Mouse (Mus musculus) ES-Bruce4 (cell line): ENCODE measurements around the gene Kcnd3. TPM values are rescaled to one million over a fixed set of nuclear protein-coding genes. Genes with fewer than 3 reads are reported as not detected.

Experiments
- H3K27ac ChIP-seq: 2 replicates; pipeline ENCODE4 v1.5.1; 2012; ENCODE audit warnings: low read length, inconsistent platforms; ENCODE audit not compliant: insufficient read depth
- H3K27me3 ChIP-seq: 2 replicates; pipeline ENCODE4 v1.6.1; 2012; ENCODE audit warnings: mild to moderate bottlenecking, low read length, inconsistent platforms; ENCODE audit not compliant: control insufficient read depth, poor library complexity, insufficient read depth, severe bottlenecking
- H3K36me3 ChIP-seq: 2 replicates; pipeline ENCODE4 v1.6.1; 2012; ENCODE audit warnings: inconsistent platforms, mild to moderate bottlenecking, low read length, moderate library complexity; ENCODE audit not compliant: control insufficient read depth, poor library complexity, insufficient read depth, severe bottlenecking
- H3K4me1 ChIP-seq: one replicate; pipeline ENCODE4 v1.8.1; 2011; ENCODE audit warnings: low read length; ENCODE audit not compliant: control insufficient read depth, insufficient read depth
- H3K4me3 ChIP-seq: 2 replicates; pipeline ENCODE4 v1.5.1; 2011; ENCODE audit warnings: low read depth, mild to moderate bottlenecking, low read length
- H3K9ac ChIP-seq: 2 replicates; pipeline ENCODE4 v1.6.1; 2012; ENCODE audit warnings: low read depth, mild to moderate bottlenecking, inconsistent platforms; ENCODE audit not compliant: poor library complexity, severe bottlenecking
- H3K9me3 ChIP-seq: replicated peaks from 2 replicates; pipeline ENCODE4 v1.6.1; 2012; ENCODE audit warnings: mild to moderate bottlenecking, low read length, inconsistent platforms; ENCODE audit not compliant: control insufficient read depth, poor library complexity, insufficient read depth, severe bottlenecking
- CTCF ChIP-seq: IDR thresholded peaks from one replicate; pipeline ENCODE4 v1.8.1; 2011; ENCODE audit warnings: low read depth, low read length
- EP300 ChIP-seq: IDR thresholded peaks from 2 replicates; pipeline ENCODE4 v1.6.1; 2011; ENCODE audit warnings: low read depth, low read length; ENCODE audit not compliant: insufficient read depth
- POLR2A ChIP-seq: IDR thresholded peaks from one replicate; pipeline ENCODE4 v1.8.1; 2011; ENCODE audit warnings: low read length; ENCODE audit not compliant: insufficient read depth
- polyA plus RNA-seq: library from polyadenylated mRNA; stranded (reverse); fragments of >200 nt; gene quantifications from 2 replicates; pipeline ENCODE4 v1.2.4, GENCODE M21; 2011; ENCODE audit warnings: low read depth; ENCODE audit not compliant: missing spikeins, insufficient read depth, insufficient read length

Kcnd3 gene
- polyA plus RNA-seq, 1 experiment: not detected

- no peaks in the 10 kb centered on the region for H3K9me3 ChIP-seq
- TF ChIP-seq POLR2A: no peak
- TF ChIP-seq CTCF: no peak
- no peak for TF ChIP-seq EP300
- no peak overlapping the region for H3K27ac ChIP-seq
- no peak overlapping the region for H3K9ac ChIP-seq
- H3K4me1 ChIP-seq: no peaks in the 10 kb centered on the region
- no peaks in the 10 kb centered on the region for H3K36me3 ChIP-seq
- H3K27me3 ChIP-seq: no peaks in the 10 kb centered on the region
- no peak overlapping the region for H3K4me3 ChIP-seq
These were observed 196.9 kb downstream of the Kcnd3 start for GRCm38 (mm10) chr3:105648889-105649567.

GRCm38 (mm10) chr3:105653544-105654380 lies 201.6 kb downstream of the Kcnd3 start:
- Histone ChIP-seq H3K4me1 (no peaks in the 10 kb centered on the region), H3K27me3 (no peaks in the 10 kb centered on the region), H3K4me3 (no peak overlapping the region), H3K36me3 (no peaks in the 10 kb centered on the region), H3K9me3 (no peaks in the 10 kb centered on the region; the same call in 1 of the 2 replicates), H3K9ac (no peak overlapping the region), H3K27ac (no peak overlapping the region)
- TF ChIP-seq POLR2A: no peak
- no peak for TF ChIP-seq CTCF
- TF ChIP-seq EP300: no peak

GRCm38 (mm10) chr3:105655031-105655585 lies 203.0 kb downstream of the Kcnd3 start:
- Histone ChIP-seq H3K36me3 (no peaks in the 10 kb centered on the region), H3K9me3 (no peaks in the 10 kb centered on the region; the same call in 1 of the 2 replicates), H3K27ac (no peak overlapping the region), H3K4me3 (no peak overlapping the region), H3K27me3 (no peaks in the 10 kb centered on the region), H3K4me1 (no peaks in the 10 kb centered on the region), H3K9ac (no peak overlapping the region)
- no peak for TF ChIP-seq CTCF
- TF ChIP-seq EP300: no peak
- no peak for TF ChIP-seq POLR2A

GRCm38 (mm10) chr3:105660530-105660929 lies 208.4 kb downstream of the Kcnd3 start:
- H3K27me3 ChIP-seq: no peaks in the 10 kb centered on the region
- no peak overlapping the region for H3K27ac ChIP-seq
- no peak overlapping the region for H3K4me3 ChIP-seq
- H3K36me3 ChIP-seq: no peaks in the 10 kb centered on the region
- TF ChIP-seq CTCF (no peak), EP300 (no peak), POLR2A (no peak)
- no peaks in the 10 kb centered on the region; the same call in 1 of the 2 replicates for H3K9me3 ChIP-seq
- H3K4me1 ChIP-seq: no peaks in the 10 kb centered on the region
- H3K9ac ChIP-seq: no peak overlapping the region

GRCm38 (mm10) chr3:105663043-105663442 lies 210.9 kb downstream of the Kcnd3 start:
- no peaks in the 10 kb centered on the region for H3K4me1 ChIP-seq
- no peak overlapping the region for H3K4me3 ChIP-seq
- TF ChIP-seq CTCF: no peak
- TF ChIP-seq POLR2A: no peak
- no peak for TF ChIP-seq EP300
- H3K27me3 ChIP-seq: no peaks in the 10 kb centered on the region
- no peaks in the 10 kb centered on the region for H3K36me3 ChIP-seq
- no peaks in the 10 kb centered on the region for H3K9me3 ChIP-seq
- no peak overlapping the region for H3K9ac ChIP-seq
- no peak overlapping the region for H3K27ac ChIP-seq
